Mouse (Mus musculus) mature B cell (primary cell): ENCODE results near the gene Epb41.

Experiments
- in situ Hi-C: fragments of 300-500 bp; cut with MboI; formaldehyde crosslinking; loops from 2 replicates; pipeline ENCODE4 v1.14.3; 2019

The Epb41 gene

DNA sequence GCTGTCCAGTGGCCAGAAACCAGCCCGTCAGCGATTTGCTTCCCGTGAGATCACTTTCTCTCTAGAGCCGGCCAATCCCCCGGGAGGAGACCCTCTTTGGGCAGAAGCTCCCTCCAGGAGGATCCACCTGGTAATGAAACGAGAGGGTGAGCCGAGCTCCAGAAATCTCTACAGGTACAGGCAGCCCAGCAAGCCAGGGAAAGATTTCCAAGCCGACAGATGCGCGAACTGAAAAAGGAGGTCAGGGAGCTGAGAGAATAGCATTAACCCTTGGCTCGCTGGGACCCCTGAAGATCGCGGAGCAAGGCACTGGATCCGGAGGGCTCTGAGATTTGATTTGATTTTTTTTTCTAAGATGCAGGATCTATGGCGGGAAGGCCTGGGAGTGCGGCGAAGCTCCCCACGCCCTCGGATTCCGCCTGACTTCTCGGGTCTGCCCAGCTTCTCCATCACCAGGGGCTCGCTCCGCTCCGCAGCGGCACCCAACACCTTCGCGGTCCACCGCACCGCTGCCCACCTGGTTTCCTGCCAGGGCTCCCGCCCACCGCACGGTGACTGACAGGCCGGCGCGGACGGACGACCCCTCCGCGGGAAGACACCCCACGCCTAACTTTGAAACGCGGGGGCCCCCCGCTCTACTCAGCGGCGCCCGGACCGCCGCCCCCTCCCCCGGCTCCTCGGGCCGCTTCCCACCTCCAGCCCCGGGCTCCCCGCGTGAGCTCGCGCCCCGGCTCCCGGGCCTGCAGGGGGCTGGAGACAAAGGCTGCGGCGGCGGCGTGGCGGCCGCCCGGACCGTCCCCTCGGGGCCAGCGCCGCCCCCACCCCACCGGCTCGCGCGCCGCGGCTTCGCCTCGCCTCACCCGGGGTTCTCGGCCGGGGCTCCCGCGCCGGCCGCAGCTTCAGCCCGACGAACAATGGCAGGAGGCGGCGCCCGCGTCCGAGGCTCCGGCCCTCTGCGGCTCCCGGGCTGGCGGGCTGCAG lies 26.8 kb downstream of the Epb41 start:
- in situ Hi-C loops: no loop called here

DNA sequence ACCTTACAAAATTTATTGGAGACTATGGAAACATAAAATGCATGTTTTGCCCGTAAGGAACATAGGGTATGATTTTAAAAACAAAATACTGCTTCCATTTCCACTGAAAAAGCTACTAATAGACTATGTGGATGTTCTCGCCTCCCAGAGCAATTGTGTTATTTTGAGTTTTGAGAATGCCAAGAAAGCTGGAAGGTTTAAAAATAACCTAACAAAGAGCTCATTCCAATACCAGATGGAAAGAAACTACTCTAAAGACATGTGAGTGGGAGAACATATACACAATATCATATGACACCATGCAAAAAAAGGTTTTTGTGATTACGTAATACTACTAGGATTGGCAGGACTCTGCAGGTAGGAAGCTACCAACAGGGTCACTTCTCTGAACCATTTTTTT lies 31.4 kb downstream of the Epb41 start:
- in situ Hi-C loops: no loop called here

DNA sequence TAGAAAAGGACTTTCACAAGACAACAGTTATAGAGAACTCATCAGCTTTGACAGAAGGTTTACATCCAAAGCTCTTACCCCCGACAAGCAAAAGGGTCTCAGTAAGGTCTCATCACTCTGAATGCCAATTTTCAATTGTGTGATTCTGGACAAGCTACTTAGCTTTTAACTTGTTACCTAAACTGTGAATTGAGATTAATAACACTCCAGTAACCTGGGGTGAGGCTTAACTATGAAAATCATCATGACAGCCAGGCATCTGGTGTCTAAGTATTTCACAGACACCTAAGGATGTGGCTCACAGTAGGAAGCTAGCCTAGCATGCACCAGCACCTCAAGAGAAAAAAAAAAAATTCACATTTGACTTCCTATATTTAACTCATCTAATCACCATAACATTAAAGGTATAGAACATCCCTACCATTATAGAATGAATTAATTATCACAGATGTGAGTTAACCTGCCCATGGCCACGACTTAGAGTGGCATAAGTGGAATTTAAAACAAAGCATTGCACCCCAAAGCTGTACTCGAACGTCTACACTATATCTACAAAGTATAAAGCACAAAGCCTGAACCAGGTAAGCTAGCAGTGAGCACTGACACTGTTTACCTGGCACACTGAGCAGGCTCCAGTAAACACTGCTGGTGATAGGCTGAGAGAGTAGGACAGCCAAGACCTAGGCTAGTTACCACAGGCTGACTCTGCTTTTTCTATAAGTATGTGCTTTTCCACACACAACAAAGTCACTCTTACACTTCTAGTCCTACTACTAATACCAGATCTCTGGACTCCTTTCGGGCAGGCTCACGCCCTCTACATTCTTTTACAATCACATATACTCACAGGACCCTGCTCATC lies 33.4 kb downstream of the Epb41 start:
- in situ Hi-C loops: no loop called here

DNA sequence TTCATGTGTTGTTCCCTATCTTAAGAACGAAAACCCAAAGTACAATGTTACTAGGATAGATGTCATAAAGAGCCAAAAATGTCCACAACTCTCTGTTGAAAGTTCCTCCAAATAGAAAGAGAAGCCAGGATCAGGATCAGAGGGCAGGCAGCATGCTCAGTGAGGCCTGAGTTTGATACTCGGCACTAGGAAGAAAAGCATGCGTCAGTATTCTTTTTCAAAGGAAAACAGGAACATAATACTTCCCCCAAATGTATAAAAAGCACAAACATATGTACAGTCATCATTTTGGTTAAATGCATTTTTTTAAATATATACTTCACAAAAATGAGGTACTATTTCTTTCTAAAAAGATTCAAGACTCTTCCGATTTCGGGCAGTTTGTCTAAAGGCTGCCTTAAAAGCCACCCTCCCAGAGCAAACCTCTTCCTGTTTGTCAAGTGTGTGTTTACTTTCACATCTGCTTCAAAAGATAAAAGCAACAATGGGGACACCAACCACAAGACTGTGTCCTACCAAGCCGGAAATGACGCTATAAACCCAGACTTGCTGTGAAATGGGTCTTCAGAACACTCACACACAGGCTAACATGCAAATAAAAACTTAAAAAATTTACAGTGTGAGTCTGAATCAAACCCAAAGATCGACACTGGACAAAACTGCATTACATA lies 35.0 kb downstream of the Epb41 start:
- in situ Hi-C loops: loop anchor here (5.0 kb wide), 1 partner anchor 37 kb away; the partner anchor contains the start of gene Epb41

DNA sequence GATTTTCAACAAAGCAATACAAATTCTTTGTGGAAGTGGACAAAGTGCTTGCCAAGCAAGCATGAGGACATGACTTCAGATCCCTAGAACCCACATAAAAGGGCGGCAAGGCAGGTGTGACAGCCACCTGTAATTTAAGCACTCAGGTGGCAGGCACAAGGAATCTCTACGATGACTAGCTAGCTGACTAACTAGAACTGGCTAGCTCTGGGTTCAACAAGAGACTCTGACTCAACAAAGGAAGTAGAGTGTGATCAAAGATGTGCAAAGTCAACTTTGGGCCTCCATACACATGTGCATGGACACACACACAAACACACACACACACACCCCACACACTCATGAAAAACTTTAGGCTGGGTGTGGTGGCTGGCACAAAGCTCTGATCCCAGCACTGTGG lies 35.6 kb downstream of the Epb41 start:
- in situ Hi-C loops: loop anchor here (5.0 kb wide), 1 partner anchor 38 kb away; the partner anchor contains the start of gene Epb41

DNA sequence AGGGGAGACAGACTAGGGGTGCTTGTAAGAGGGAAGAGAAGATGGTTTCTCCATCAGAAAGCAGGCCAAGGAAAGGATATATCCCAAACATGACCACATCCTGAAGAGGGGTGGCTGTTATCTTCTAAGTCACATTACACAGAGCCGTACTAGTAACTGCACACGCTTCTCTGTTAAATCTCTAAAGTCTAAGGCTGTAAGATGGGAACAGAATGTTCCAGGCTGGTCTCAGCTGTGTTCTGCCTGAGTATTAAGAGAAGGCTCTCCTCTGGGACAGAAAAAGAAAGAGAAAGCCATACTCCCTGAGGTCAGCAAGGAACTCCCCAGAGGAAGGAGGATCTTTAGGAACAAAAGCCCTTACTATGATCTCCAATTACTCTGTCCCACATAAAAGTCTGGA lies 36.3 kb downstream of the Epb41 start:
- in situ Hi-C loops: loop anchor here (5.0 kb wide), 1 partner anchor 38 kb away; the partner anchor contains the start of gene Epb41

DNA sequence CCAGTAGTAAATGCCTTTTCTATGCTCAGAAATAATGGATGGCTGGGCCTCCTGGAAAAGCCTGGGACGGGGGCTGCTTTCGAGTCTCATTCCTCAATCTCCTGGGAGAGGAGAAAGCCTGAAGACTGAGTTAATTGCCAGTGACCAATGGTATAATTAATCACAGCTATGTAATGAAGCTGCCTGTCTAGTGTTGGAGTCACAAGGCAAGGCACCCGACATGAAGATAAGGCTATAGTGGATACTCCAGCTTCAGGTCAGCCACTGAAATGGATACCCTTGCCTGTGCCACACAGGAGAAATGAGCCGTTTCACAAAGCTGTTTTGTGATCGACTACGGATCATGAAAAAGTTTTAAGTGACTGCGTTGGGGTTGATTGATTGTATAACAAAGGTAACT lies 37.1 kb downstream of the Epb41 start:
- in situ Hi-C loops: loop anchor here (5.0 kb wide), 1 partner anchor 39 kb away; the partner anchor contains the start of gene Epb41

DNA sequence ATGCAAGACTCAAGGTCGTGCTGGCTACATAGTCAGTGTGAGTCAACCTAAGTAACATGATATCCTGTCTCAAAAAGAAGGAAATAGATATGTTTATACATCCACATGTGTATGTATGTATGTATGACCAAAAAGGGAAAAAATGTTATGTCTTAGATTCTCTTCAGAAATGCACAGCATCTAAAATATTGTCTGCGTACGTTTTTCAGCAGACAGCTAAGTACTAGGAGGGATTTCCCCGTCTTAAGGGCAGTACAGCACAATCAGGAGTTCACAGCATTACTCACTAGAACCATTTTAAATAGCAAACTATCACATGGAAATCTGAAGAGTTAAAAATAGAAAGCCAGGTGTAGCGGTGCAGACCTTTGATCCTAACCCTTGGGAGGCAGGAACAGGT lies 38.0 kb downstream of the Epb41 start:
- in situ Hi-C loops: loop anchor here (5.0 kb wide), 1 partner anchor 40 kb away; the partner anchor contains the start of gene Epb41

DNA sequence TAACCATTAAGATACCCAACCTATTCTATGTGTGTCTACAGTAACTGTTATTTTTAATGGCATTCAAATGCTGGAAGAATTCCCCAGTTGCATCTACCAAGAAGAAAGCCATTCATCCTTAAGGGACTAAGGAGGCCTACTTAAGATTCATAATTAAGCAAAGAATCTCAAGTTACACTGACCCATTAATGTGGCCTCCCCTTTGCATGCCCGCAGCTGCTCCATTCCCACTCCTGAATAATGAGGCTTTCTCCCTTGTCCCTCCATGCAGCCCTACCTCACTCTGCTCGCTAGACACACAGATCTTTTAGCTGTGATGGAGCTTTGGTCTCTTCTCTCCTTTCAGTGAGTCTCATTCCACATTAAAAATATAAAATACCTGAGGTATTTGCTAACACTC lies 40.9 kb downstream of the Epb41 start:
- in situ Hi-C loops: no loop called here

DNA sequence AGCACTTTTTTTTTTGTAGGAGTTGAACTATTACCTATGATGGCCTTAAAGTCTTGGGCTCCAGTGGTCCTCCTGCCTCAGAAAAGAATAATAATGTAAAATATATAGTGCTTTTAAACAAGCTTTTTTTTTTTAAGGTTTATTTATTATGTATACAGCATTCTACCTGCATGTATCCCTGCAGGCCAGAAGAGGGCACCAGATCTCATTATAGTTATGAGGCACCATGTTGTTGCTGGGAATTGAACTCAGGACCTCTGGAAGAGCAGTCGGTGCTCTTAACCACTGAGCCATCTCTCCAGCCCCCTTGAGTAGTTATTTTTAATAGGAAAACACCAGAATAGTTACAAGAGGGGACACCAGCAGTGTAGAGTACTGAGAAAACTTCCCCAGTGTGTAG lies 41.9 kb downstream of the Epb41 start:
- in situ Hi-C loops: no loop called here

DNA sequence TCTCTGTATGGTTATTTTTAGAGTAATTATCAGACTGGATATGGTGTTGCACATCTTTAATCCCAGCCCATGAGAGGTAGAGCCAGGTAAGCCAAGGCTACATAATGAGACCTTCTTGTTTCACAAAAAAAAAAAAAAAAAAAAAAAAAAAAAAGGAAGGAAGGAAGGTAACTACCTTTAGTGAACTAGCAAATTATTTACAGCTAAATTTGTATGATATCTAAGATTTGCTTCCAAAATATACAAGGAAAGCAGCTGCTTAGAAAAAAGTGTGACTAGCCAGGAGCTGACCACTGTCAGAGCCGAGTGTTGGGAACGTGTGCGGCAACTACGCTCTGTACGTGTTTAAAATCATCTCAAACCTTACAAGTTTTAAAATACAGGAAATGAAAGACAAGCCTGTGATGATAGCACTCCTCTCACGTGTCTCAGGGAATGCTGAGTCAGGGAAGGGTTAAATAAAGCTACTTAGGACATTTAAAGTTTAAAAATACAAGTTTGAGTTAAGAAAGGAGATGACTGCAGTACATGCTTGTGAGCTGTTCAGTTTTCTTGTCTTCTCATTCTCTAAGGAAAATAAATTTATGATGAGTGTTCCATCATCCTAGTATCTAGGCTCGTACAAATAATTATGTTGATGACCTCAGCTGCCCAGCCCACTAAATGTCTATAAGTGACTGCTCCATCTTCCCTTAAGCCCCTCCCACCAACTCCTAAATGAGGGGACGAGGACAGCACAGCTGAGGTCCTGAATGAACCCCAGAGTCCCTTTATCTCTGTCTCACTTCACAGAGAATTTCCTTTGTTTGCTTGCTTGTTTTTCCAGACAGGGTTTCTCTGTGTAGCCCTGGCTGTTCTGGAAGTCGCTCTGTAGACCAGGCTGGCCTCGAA lies 45.0 kb downstream of the Epb41 start:
- in situ Hi-C loops: no loop called here

DNA sequence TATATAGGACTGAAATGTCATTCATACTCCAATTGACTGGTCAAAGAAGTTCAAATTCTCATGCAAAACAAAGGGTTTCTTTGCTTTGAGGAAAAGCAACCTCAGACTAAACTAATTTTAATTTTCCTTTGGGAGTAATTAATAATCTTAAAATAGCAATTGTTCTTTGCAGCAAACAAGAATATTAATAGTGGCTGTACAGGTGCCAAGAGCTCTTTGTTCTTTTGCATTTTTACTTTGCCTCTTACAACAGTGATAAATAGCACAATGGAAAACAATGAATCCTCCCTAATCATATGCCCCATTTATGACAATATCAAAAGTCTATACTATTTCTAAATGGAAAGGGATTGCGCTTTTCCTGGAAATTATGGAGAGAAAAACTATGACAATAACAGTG lies 47.3 kb downstream of the Epb41 start:
- in situ Hi-C loops: no loop called here

DNA sequence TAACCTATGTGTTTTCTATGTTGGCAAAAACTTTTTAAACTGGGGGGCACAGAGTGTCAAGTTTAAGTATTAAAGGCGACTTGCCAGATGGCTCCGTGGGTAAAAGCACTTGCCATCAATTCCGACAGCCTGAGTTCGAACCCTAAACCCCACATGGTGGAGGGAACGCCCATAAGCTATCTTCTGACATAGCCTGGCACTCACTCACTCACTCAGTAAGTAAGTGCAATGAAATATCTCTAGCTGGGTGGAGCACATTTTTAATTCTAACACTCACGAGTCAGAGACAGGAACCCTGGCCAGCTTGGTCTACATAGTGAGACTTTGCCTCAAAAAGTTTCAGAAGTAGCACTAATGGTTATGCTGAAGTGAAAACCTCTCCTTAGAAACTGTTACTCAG lies 48.0 kb downstream of the Epb41 start:
- in situ Hi-C loops: no loop called here

DNA sequence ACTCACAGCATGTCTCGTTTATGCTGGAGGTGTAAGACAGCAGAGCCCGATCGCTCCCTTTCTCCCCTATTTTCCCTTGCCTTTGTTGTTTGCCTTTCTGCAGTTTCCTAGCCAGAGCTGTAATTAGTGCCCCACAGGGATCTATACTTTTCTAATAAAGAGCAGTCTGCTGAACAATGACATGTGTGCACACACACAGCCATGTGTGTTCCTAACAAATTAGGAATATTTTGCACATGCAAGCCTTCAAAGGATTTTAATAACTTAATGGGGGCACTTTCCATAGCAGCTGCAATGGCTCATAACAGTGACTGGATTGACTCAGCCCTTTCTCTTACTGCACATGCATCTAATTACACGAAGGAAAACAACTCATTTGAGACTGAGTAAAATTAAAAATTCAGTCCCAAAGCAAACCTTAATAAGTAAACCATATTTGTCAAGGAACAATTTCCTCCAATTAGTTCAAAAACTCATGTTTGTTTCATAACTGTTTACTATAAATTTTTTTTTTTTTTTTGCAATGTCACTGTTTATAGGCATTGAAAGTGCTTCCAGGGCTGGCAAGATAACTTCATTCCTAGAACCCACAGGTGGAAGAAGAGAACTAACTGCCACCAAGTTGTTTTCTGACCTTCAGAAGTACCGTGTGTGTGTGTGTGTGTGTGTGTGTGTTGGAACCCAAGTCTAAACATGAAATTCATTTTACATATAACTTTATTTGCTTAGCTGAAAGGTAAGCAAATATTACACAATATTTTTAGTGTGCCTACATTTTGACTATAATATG lies 49.2 kb downstream of the Epb41 start:
- in situ Hi-C loops: no loop called here

DNA sequence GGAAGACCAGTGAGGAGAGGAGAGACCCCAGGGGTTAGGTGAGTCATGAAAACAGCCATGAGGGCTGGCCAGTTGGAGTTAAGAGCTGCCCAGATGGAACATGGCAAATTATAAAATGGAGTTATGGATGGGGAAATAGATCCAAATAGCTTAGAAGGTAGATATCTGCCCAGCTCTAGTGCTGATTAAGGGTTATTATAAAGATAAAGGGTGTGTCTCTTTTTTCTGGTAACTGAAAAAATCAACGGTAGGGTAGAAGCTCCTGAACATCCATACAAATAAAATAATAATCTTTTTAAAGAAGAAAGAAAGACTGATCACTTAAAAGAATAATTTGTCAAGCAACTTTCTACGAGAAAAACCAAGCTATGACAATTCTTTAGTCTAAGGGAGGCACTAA lies 49.9 kb downstream of the Epb41 start:
- in situ Hi-C loops: no loop called here

DNA sequence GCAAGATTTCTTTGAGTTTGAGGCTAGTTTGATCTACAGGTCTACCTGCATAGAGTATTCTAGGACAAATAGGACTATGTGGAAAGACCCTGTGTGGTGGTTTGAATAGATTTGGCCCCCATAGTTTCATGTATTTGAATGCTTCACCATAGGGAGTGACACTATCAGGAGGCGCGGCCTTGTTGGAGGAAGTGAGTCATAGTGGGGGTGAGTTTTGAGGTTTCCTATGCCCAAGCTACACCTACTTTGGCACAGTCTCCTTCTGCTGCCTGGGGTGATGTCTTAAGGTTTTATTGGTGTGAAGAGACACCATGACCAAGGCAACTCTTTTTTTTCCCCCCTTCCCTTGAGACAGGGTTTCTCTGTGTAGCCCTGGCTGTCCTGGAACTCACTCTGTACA lies 51.3 kb downstream of the Epb41 start:
- in situ Hi-C loops: no loop called here

DNA sequence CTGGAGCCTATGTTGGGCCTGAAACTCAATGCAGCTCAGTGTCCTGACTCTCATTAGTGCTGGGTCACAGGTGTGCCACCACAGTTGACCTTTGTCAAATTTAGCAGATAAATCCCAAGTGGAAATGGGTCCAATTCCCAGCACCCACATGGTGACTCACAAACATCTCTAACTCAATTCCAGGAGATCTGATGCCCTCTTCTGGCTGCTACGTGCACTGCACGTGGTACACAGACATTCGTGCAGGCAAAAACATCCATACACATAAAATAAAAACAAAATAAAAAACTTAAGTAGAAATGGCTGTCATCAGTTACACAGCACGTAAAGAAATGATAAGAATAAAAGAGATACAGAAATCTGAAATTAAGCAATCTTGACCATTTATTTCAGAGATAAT lies 52.5 kb downstream of the Epb41 start:
- in situ Hi-C loops: no loop called here

DNA sequence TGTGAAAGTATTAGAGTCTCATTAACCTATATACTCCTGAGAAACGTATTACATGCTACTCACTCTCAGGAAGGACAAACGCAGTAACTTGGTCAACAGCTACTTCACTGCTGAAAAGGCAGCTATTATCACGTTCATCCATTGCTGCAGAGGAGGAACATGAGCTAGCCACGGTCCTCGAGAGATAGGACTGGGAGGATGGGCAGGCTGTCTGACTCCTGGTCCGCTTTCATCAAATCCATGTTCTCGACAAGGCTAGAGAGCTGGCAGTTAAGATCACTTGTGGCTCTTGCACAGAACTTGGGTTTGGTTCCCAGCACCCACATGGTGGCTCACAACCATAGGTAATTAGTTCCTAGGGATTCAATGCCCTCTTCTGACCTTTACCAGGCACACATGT lies 53.2 kb downstream of the Epb41 start:
- in situ Hi-C loops: no loop called here

DNA sequence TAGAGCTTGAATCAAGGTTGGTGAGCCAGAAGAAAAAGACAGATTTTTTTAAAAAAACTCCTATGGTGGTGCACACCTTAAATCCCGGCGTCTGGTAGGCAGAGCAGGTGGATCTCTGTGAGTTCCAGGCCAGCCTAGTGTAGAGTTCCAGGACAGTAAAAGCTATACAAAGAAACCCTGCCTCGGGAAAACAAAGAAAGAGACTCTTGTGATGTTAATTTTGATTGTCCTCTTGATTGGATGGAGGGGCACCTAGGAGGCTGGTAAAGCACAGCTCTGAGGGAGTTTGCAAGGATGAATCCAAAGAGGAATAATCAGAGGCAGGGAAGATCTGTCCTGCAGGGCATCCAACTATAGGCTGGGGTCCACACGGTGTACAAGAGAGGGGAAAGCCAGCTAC lies 56.6 kb downstream of the Epb41 start:
- in situ Hi-C loops: no loop called here

DNA sequence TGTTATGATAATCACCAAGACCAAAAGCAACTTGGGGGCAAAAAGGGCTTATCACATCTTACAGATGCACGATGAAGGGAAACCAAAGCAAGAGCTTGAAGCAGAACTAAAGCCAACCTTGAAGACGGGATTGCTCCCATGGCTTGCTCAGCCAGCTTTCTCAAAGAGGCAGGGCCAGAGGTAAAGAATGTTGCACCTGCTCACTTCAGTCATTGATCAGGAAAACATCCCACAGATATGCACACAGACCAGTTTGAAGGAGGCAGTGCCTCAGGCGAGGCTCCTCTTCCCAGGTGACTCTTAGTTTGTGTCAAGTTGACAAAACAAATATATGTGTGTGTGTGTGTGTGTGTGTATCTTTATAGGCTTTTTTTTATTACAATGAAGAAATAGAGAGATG lies 59.7 kb downstream of the Epb41 start:
- in situ Hi-C loops: no loop called here
